Mouse (Mus musculus): ENCODE measurements around the gene Camta1. TPM values are rescaled to one million over a fixed set of nuclear protein-coding genes. Genes with fewer than 3 reads are reported as not detected.

Camta1 gene
- total RNA-seq, 1 experiment: 9.3 TPM

DNA sequence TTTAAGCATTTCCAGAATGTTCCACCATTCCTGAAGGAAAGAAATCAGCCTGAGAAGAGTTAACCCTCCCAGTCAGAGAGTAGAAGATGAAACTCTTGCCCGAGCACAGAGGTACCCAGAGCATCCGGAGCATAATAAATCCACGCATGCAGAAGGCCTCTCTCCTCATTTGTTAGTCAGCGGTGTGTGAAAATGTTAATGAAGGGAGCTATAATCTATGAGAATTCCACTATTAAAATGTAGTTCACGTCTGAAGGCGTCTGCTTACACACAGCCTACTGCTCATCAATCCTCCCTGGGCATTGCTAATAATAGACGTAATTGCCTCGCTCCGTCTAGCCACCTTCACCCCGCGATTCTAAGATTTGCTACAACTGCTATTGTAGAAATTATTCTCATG lies 165.7 kb downstream of the Camta1 start:
- no peak for DNase-seq (ENCODE audit: low read depth, low spot score)
- H3K9me3 ChIP-seq (ENCODE audit: control insufficient read depth, insufficient read depth, low read depth, low read length): no peaks in the 10 kb centered on the region
- H3K4me3 ChIP-seq (ENCODE audit: insufficient read depth in 1 of 2, low read depth in 1 of 2, low read length in 2 of 2, poor library complexity in 1 of 2, severe bottlenecking in 1 of 2): no peak overlapping the region
- H3K4me1 ChIP-seq (ENCODE audit: control insufficient read depth in 2 of 2, insufficient read depth in 2 of 2, low read length in 2 of 2, poor library complexity in 1 of 2): peaks cover 2 to 4% of the 10 kb centered on the region in 2 experiments; a peak in 2 of 4 replicates
- no peak for TF ChIP-seq CHD2 (IDR thresholded peaks at IDR 0.05; ENCODE audit: low read depth, low read length)
- TF ChIP-seq MAFK (IDR thresholded peaks at IDR 0.05; ENCODE audit: insufficient read depth, low read depth, low read length): no peak
- no peak for TF ChIP-seq HCFC1 (IDR thresholded peaks at IDR 0.05; ENCODE audit: borderline replicate concordance, insufficient read depth, low read length)
- TF ChIP-seq ZNF384 (IDR thresholded peaks at IDR 0.05; ENCODE audit: low read depth, low read length): no peak
- no peak for TF ChIP-seq ZC3H11A (IDR thresholded peaks at IDR 0.05; ENCODE audit: borderline replicate concordance, low read depth, low read length)
- no peak overlapping the region for H3K9ac ChIP-seq (ENCODE audit: insufficient read depth, low read depth, low read length, poor library complexity, severe bottlenecking)
- H3K36me3 ChIP-seq (ENCODE audit: control insufficient read depth, insufficient read depth, low read length, poor library complexity, severe bottlenecking): no peaks in the 10 kb centered on the region
- H3K27ac ChIP-seq (ENCODE audit: insufficient read depth, low read depth, low read length, poor library complexity, severe bottlenecking): no peak overlapping the region
- in situ Hi-C loops (cut with MboI; ENCODE audit: low sequenced_read_pairs in 2 of 2, unreplicated experiment in 2 of 2): no loop called here

DNA sequence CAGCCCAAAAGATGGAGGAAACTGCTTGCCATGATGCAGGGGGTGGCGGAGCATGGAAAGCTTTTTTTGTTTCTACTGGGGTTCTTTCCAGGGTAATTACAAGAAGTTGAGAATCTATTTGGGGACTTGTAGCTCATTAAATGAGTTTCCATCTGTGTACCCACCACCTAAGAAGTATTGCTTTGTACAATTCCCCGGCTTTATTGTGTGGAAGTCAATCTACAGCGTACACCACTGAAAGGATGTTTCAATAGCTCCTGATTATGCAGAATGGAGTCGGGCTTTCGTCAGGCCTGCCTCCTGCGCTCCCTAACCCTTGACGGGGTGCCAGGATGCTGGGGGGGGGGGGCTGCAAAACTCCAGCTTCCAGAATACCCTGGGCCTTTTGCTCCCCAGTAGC lies 167.1 kb downstream of the Camta1 start:
- in situ Hi-C loops (cut with MboI; ENCODE audit: low sequenced_read_pairs in 2 of 2, unreplicated experiment in 2 of 2): no loop called here
- no peaks in the 10 kb centered on the region for H3K9me3 ChIP-seq (ENCODE audit: control insufficient read depth, insufficient read depth, low read depth, low read length)
- no peak for DNase-seq (ENCODE audit: low read depth, low spot score)
- no peak overlapping the region for H3K9ac ChIP-seq (ENCODE audit: insufficient read depth, low read depth, low read length, poor library complexity, severe bottlenecking)
- H3K4me1 ChIP-seq (ENCODE audit: control insufficient read depth in 2 of 2, insufficient read depth in 2 of 2, low read length in 2 of 2, poor library complexity in 1 of 2): no peaks in the 10 kb centered on the region
- no peak for TF ChIP-seq MAFK (IDR thresholded peaks at IDR 0.05; ENCODE audit: insufficient read depth, low read depth, low read length)
- TF ChIP-seq CHD2 (IDR thresholded peaks at IDR 0.05; ENCODE audit: low read depth, low read length): no peak
- no peak for TF ChIP-seq ZC3H11A (IDR thresholded peaks at IDR 0.05; ENCODE audit: borderline replicate concordance, low read depth, low read length)
- TF ChIP-seq ZNF384 (IDR thresholded peaks at IDR 0.05; ENCODE audit: low read depth, low read length): no peak
- TF ChIP-seq HCFC1 (IDR thresholded peaks at IDR 0.05; ENCODE audit: borderline replicate concordance, insufficient read depth, low read length): no peak
- no peaks in the 10 kb centered on the region for H3K36me3 ChIP-seq (ENCODE audit: control insufficient read depth, insufficient read depth, low read length, poor library complexity, severe bottlenecking)
- no peak overlapping the region for H3K4me3 ChIP-seq (ENCODE audit: insufficient read depth in 1 of 2, low read depth in 1 of 2, low read length in 2 of 2, poor library complexity in 1 of 2, severe bottlenecking in 1 of 2)
- H3K27ac ChIP-seq (ENCODE audit: insufficient read depth, low read depth, low read length, poor library complexity, severe bottlenecking): no peak overlapping the region

DNA sequence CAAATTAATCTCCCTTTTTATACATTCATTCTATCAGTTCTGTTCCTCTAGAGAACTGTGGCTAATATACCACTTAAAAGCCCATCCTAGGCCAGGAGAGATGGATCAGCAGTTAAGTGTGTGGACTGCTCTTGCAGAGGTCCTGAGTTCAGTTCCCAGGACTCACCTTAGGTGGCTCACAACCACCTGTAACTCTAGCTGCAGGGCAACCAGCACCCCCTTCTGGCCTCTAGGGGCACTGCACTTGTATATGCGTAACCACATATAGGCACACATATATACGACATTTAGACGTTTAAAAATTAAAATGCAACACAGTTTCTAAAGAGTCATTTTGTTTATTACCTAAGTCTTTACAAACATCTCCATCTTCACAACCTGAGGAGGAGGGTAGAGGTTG lies 167.6 kb downstream of the Camta1 start:
- in situ Hi-C loops (cut with MboI; ENCODE audit: low sequenced_read_pairs in 2 of 2, unreplicated experiment in 2 of 2): no loop called here
- H3K27ac ChIP-seq (ENCODE audit: insufficient read depth, low read depth, low read length, poor library complexity, severe bottlenecking): no peak overlapping the region
- no peaks in the 10 kb centered on the region for H3K9me3 ChIP-seq (ENCODE audit: control insufficient read depth, insufficient read depth, low read depth, low read length)
- no peak overlapping the region for H3K9ac ChIP-seq (ENCODE audit: insufficient read depth, low read depth, low read length, poor library complexity, severe bottlenecking)
- no peaks in the 10 kb centered on the region for H3K36me3 ChIP-seq (ENCODE audit: control insufficient read depth, insufficient read depth, low read length, poor library complexity, severe bottlenecking)
- H3K4me1 ChIP-seq (ENCODE audit: control insufficient read depth in 2 of 2, insufficient read depth in 2 of 2, low read length in 2 of 2, poor library complexity in 1 of 2): no peaks in the 10 kb centered on the region
- TF ChIP-seq ZC3H11A (IDR thresholded peaks at IDR 0.05; ENCODE audit: borderline replicate concordance, low read depth, low read length): no peak; the same call in 1 of the 2 replicates
- TF ChIP-seq HCFC1 (IDR thresholded peaks at IDR 0.05; ENCODE audit: borderline replicate concordance, insufficient read depth, low read length): no peak
- TF ChIP-seq ZNF384 (IDR thresholded peaks at IDR 0.05; ENCODE audit: low read depth, low read length): no peak
- TF ChIP-seq CHD2 (IDR thresholded peaks at IDR 0.05; ENCODE audit: low read depth, low read length): no peak
- no peak for TF ChIP-seq MAFK (IDR thresholded peaks at IDR 0.05; ENCODE audit: insufficient read depth, low read depth, low read length)
- peak; percentile 54 for DNase-seq (ENCODE audit: low read depth, low spot score)
- H3K4me3 ChIP-seq (ENCODE audit: insufficient read depth in 1 of 2, low read depth in 1 of 2, low read length in 2 of 2, poor library complexity in 1 of 2, severe bottlenecking in 1 of 2): no peak overlapping the region

DNA sequence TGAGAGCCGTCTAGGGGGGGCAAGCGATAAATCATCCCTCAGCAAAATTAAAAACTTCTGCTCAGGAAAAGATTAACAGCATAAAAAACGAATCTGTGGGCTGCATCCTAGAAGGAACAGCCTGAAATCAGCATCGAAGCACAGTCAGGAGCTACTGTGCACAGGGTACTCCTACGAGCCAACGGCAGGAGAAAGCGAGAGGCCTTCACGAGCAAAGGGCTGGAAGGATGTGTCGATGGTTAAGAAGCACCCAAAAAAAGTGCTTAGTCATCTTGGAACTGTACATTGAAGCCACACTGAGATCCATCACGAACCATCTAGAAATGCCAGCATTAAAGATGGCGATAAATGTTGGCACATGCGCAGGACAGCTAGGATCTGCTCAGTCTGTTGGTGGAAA lies 171.6 kb downstream of the Camta1 start:
- no peaks in the 10 kb centered on the region for H3K4me1 ChIP-seq (ENCODE audit: control insufficient read depth in 2 of 2, insufficient read depth in 2 of 2, low read length in 2 of 2, poor library complexity in 1 of 2)

DNA sequence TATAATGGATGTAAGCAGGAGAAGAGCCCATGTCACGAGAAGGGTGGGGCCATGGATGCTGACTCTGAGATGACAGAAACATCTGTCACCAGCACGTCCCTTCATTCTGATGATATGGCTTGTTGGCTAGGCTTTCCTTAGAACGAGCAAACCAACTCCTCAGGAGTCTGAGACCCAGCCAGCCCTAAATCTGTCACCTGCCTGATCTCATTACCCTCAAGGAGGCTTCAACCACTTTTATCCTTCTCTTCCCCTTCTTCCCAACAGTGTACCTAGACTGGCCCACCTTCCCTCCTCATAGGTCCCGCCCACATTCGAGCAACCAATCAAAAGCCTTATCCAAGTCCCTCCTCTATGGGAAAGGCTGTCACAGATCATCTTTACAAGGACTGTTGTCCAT lies 173.5 kb downstream of the Camta1 start:
- H3K4me3 ChIP-seq (ENCODE audit: insufficient read depth in 1 of 2, low read depth in 1 of 2, low read length in 2 of 2, poor library complexity in 1 of 2, severe bottlenecking in 1 of 2): no peak overlapping the region
- H3K9me3 ChIP-seq (ENCODE audit: control insufficient read depth, insufficient read depth, low read depth, low read length): no peaks in the 10 kb centered on the region
- H3K9ac ChIP-seq (ENCODE audit: insufficient read depth, low read depth, low read length, poor library complexity, severe bottlenecking): no peak overlapping the region
- no peaks in the 10 kb centered on the region for H3K4me1 ChIP-seq (ENCODE audit: control insufficient read depth in 2 of 2, insufficient read depth in 2 of 2, low read length in 2 of 2, poor library complexity in 1 of 2)
- no peak overlapping the region for H3K27ac ChIP-seq (ENCODE audit: insufficient read depth, low read depth, low read length, poor library complexity, severe bottlenecking)
- no peak for DNase-seq (ENCODE audit: low read depth, low spot score)
- in situ Hi-C loops (cut with MboI; ENCODE audit: low sequenced_read_pairs in 2 of 2, unreplicated experiment in 2 of 2): no loop called here
- TF ChIP-seq ZC3H11A (IDR thresholded peaks at IDR 0.05; ENCODE audit: borderline replicate concordance, low read depth, low read length) (no peak), HCFC1 (IDR thresholded peaks at IDR 0.05; ENCODE audit: borderline replicate concordance, insufficient read depth, low read length) (no peak), CHD2 (IDR thresholded peaks at IDR 0.05; ENCODE audit: low read depth, low read length) (no peak), MAFK (IDR thresholded peaks at IDR 0.05; ENCODE audit: insufficient read depth, low read depth, low read length) (no peak), ZNF384 (IDR thresholded peaks at IDR 0.05; ENCODE audit: low read depth, low read length) (no peak)
- no peaks in the 10 kb centered on the region for H3K36me3 ChIP-seq (ENCODE audit: control insufficient read depth, insufficient read depth, low read length, poor library complexity, severe bottlenecking)

More for the DNA sequence above, 171.6 kb downstream of the Camta1 start:
- no peak overlapping the region for H3K27ac ChIP-seq (ENCODE audit: insufficient read depth, low read depth, low read length, poor library complexity, severe bottlenecking)
- no peak for DNase-seq (ENCODE audit: low read depth, low spot score)
- no peak overlapping the region for H3K9ac ChIP-seq (ENCODE audit: insufficient read depth, low read depth, low read length, poor library complexity, severe bottlenecking)
- no peaks in the 10 kb centered on the region for H3K36me3 ChIP-seq (ENCODE audit: control insufficient read depth, insufficient read depth, low read length, poor library complexity, severe bottlenecking)
- no peaks in the 10 kb centered on the region for H3K9me3 ChIP-seq (ENCODE audit: control insufficient read depth, insufficient read depth, low read depth, low read length)
- no peak for TF ChIP-seq CHD2 (IDR thresholded peaks at IDR 0.05; ENCODE audit: low read depth, low read length)
- TF ChIP-seq MAFK (IDR thresholded peaks at IDR 0.05; ENCODE audit: insufficient read depth, low read depth, low read length): no peak
- TF ChIP-seq ZC3H11A (IDR thresholded peaks at IDR 0.05; ENCODE audit: borderline replicate concordance, low read depth, low read length): no peak
- no peak for TF ChIP-seq ZNF384 (IDR thresholded peaks at IDR 0.05; ENCODE audit: low read depth, low read length)
- no peak for TF ChIP-seq HCFC1 (IDR thresholded peaks at IDR 0.05; ENCODE audit: borderline replicate concordance, insufficient read depth, low read length)
- H3K4me3 ChIP-seq (ENCODE audit: insufficient read depth in 1 of 2, low read depth in 1 of 2, low read length in 2 of 2, poor library complexity in 1 of 2, severe bottlenecking in 1 of 2): no peak overlapping the region
- in situ Hi-C loops (cut with MboI; ENCODE audit: low sequenced_read_pairs in 2 of 2, unreplicated experiment in 2 of 2): no loop called here

All from ES-E14 (cell line).